Mouse (Mus musculus) liver, embryonic 16.5 days (tissue): ENCODE data around the gene Smyd2. TPM values are rescaled to one million over a fixed set of nuclear protein-coding genes. Genes with fewer than 3 reads are reported as not detected.

Experiments
- ATAC-seq: fragments of 200-750 bp; cut with Nextera tagmentation; 2 replicates; pipeline ENCODE4 v1.8.0; 2017; ENCODE audit warnings: low read depth, mild to moderate bottlenecking, moderate number of reproducible peaks, moderate library complexity
- H3K27ac ChIP-seq: fragments of 300-500 bp; sonication (generic); 2 replicates; pipeline ENCODE4 v1.5.1; 2014; ENCODE audit warnings: mild to moderate bottlenecking, low read length
- H3K27me3 ChIP-seq: fragments of 300-500 bp; sonication (generic); 2 replicates; pipeline ENCODE4 v1.6.1; 2014; ENCODE audit warnings: low read depth, low read length, mixed read lengths; ENCODE audit not compliant: control insufficient read depth, insufficient read depth
- H3K36me3 ChIP-seq: fragments of 300-500 bp; sonication (generic); 2 replicates; pipeline ENCODE4 v1.6.1; 2014; ENCODE audit warnings: mild to moderate bottlenecking; ENCODE audit not compliant: control insufficient read depth, insufficient read depth
- H3K4me1 ChIP-seq: fragments of 300-500 bp; sonication (generic); 2 replicates; pipeline ENCODE4 v1.6.1; 2014; ENCODE audit warnings: low read depth, low read length, mixed read lengths; ENCODE audit not compliant: control insufficient read depth
- H3K4me2 ChIP-seq: fragments of 300-500 bp; sonication (generic); 2 replicates; pipeline ENCODE4 v1.6.1; 2014; ENCODE audit warnings: low read depth, low read length, mixed read lengths
- H3K4me3 ChIP-seq: fragments of 300-500 bp; sonication (generic); 2 replicates; pipeline ENCODE4 v1.5.1; 2014; ENCODE audit warnings: low read depth, mild to moderate bottlenecking, low read length
- H3K9ac ChIP-seq: fragments of 300-500 bp; sonication (generic); 2 replicates; pipeline ENCODE4 v1.6.1; 2014; ENCODE audit warnings: low read depth, low read length
- H3K9me3 ChIP-seq: fragments of 300-500 bp; sonication (generic); replicated peaks from 2 replicates; pipeline ENCODE4 v1.6.1; 2016; ENCODE audit warnings: low read length; ENCODE audit not compliant: control insufficient read depth
- WGBS: fragments of 180-500 bp; shearing (Covaris S2); extraction: QIAGEN DNeasy Blood & Tissue Kit; methylation state at CpG from one replicate; pipeline ENCODE4 v1.1.7; 2014; ENCODE audit not compliant: insufficient replicate concordance; 5-methylcytosine and 5-hydroxymethylcytosine counted together
- polyA plus RNA-seq: library from polyadenylated mRNA; unstranded; fragments of >200 nt; fragmentation: Nextera tagmentation; extraction: Ambion mirVana; gene quantifications from 2 replicates; pipeline ENCODE4 v1.2.1, GENCODE M21; 2015

The Smyd2 gene
- polyA plus RNA-seq, 1 experiment from 2014 or later, result 21.1 TPM

DNA sequence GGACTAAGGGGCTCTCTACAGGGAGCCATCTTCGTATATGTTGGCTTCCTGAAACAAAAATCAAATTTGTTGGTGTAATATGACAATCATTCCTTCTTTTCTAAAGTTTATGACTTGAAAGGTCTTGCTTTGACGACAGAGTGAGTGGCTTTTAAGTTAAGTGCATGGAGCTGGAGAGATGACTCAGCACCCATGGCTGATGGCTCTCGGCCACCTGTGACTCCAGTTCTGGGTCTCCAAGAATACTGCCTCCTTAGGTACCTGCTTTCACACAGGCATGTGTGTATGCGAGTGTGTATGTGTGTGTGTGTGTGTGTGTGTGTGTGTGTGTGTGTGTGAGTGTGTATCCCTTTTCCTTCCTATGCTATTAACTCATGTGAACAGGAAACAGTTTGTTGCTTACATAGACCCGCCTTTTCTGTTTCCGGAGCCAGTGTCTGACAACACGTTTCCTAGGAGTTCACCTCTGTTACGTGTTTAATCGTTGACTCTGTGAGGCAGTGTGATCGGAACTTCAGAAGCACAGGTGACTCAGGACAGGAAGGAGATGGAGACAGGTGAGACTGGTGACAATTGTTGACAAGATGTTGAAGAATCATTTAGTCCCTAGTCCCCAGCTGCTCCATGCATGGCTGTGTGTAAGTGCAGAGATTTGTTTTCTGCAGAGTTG is 14.4 kb upstream of the Smyd2 start:
- no peak overlapping the region for H3K4me2 ChIP-seq
- no peak overlapping the region for H3K4me3 ChIP-seq
- H3K9ac ChIP-seq, result no peak overlapping the region
- no peak for ATAC-seq
- no peaks in the 10 kb centered on the region for H3K36me3 ChIP-seq
- WGBS, result 48% methylated on average over 10 of the region's 10 CpGs
- H3K9me3 ChIP-seq, result no peaks in the 10 kb centered on the region
- H3K27me3 ChIP-seq, result no peaks in the 10 kb centered on the region
- no peaks in the 10 kb centered on the region for H3K4me1 ChIP-seq
- no peak overlapping the region for H3K27ac ChIP-seq

DNA sequence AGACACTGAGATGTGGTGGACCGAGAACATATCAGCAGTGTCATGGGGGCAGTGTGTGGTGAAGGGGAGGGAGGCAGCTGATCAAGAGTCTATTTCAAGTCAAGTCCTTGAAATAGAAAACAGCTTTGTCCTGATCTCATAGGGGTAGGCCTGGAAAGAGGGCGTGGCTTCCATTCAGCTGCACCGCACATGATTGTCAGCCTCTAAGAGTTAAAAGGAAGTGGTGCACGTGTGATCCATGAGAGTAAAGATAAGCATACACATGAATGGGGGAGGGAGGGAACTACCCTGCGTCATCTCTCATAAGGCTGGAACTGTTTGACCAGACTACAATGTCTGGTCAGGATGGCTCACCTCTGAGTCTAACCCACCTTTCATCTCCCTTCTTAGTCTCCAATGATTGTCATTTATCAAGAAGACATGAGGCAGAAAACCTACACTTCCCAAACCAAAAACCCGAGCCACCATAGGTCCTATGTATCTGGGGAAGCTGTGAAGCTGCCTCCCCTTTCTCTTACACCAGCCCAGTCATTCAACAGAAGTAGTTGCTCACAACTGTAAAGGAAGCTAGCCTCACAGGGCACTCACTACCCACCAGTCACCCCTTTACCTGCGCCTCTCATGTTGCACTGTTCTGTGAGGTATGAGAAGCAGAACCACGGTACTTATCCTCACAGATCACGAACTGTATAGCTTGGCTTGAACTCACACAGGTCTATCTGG is 11.5 kb upstream of the Smyd2 start:
- 30% methylated on average over 9 of the region's 9 CpGs for WGBS

DNA sequence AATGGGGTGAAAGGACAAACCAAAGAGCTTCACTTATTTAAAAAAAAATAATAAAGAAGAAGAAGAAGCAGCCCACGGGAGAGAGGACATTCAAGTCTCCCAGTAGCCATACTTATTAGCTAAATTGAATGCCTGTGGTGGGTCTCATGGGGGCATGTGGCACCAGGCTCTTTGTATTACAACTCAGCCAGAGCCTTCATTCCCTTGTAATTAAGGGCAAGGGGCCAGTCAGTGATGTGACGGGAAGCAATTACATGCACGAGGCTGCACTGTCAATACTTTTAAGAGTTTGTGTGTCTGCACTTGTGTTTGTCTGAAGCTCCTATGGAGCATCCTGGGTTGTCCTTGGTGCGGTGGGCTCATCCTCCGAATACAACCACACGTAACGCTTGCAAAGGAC is 10.8 kb upstream of the Smyd2 start:
- Histone ChIP-seq H3K4me1 (no peaks in the 10 kb centered on the region), H3K9ac (no peak overlapping the region), H3K36me3 (no peaks in the 10 kb centered on the region), H3K27ac (no peak overlapping the region), H3K27me3 (no peaks in the 10 kb centered on the region), H3K9me3 (no peaks in the 10 kb centered on the region), H3K4me2 (no peak overlapping the region), H3K4me3 (no peak overlapping the region)
- no peak for ATAC-seq
- WGBS, result 65% methylated on average over 7 of the region's 7 CpGs

More for the DNA sequence above, 11.5 kb upstream of the Smyd2 start:
- no peak overlapping the region for H3K4me3 ChIP-seq
- no peaks in the 10 kb centered on the region for H3K4me1 ChIP-seq
- H3K9ac ChIP-seq, result no peak overlapping the region
- no peak overlapping the region for H3K4me2 ChIP-seq
- H3K36me3 ChIP-seq, result no peaks in the 10 kb centered on the region
- ATAC-seq, result peak; percentile 54; the same call in 1 of the 2 replicates
- H3K27ac ChIP-seq, result no peak overlapping the region
- H3K9me3 ChIP-seq, result no peaks in the 10 kb centered on the region
- no peaks in the 10 kb centered on the region for H3K27me3 ChIP-seq

DNA sequence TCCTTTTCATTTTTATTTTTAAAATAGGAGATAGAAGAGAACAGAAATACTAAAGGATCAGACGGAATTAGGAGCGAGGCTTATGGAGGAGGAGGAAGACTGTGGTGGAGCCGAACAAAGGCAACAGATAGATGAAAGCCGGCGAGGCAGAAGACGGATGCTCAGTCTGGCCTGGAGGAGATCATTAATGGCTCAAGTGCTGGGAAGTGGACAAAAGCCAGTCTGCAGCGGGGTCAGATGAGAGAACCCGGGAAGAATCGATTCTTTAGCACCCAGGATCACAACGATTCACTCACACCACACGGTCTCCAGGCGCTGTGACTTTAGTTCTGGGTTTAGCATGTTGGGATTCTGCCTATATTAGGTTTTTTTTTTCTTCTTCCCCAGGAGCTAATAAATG is 10.0 kb upstream of the Smyd2 start:
- H3K4me3 ChIP-seq, result no peak overlapping the region
- no peak overlapping the region for H3K4me2 ChIP-seq
- no peaks in the 10 kb centered on the region for H3K27me3 ChIP-seq
- no peaks in the 10 kb centered on the region for H3K36me3 ChIP-seq
- 82% methylated on average over 12 of the region's 12 CpGs for WGBS
- no peak overlapping the region for H3K9ac ChIP-seq
- H3K4me1 ChIP-seq, result no peaks in the 10 kb centered on the region
- no peak for ATAC-seq
- H3K27ac ChIP-seq, result no peak overlapping the region
- no peaks in the 10 kb centered on the region for H3K9me3 ChIP-seq

DNA sequence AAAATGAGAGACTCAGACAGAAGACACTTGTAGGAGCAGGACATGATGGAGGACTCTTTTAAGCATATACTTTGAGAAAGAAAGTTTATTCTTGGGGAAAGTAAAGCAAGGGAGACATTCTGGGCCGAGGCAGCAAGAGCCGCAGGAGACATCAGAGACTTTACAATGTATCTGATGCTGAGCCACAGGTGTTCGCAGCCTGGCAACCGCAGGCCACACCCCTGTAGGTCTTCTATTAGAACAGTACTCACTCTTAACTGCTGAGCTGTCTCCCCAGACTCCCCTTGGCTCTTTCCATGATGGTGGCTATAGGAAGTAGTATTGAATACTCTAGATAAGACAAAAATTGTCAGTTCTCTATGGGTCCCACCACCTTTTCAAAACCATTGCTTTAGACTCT is 7.7 kb upstream of the Smyd2 start:
- Histone ChIP-seq H3K9ac (no peak overlapping the region), H3K4me1 (no peaks in the 10 kb centered on the region), H3K27ac (no peak overlapping the region), H3K27me3 (no peaks in the 10 kb centered on the region), H3K9me3 (no peaks in the 10 kb centered on the region), H3K4me2 (no peak overlapping the region), H3K4me3 (no peak overlapping the region), H3K36me3 (no peaks in the 10 kb centered on the region)
- 61% methylated on average over 4 of the region's 4 CpGs for WGBS
- no peak for ATAC-seq

DNA sequence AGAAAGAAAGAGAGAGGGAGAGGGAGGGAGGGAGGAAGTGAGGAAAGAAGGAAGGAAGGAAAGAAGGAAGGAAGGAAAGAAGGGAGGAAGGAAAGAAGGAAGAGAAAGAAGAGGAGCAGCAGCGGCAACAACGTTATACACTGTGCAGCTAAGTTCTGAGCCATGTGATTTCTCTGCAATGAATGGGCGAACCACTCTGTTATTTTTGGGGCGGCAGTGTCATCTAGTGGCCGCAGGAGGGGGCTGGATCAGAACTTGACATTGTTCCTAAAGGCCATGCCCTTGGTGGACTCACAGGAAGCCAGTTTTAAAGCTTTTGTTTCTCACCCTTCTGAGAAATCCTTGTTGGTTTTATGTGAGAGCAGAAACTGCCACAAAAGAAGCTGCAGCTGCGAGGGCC is 5.5 kb upstream of the Smyd2 start:
- Histone ChIP-seq H3K27ac (no peak overlapping the region), H3K4me3 (no peak overlapping the region), H3K4me2 (no peak overlapping the region), H3K9me3 (no peaks in the 10 kb centered on the region), H3K4me1 (no peaks in the 10 kb centered on the region; the same call in 1 of the 2 replicates), H3K9ac (no peak overlapping the region), H3K36me3 (no peaks in the 10 kb centered on the region), H3K27me3 (no peaks in the 10 kb centered on the region)
- 1% methylated on average over 6 of the region's 6 CpGs for WGBS
- ATAC-seq, result no peak; the same call in 1 of the 2 replicates

DNA sequence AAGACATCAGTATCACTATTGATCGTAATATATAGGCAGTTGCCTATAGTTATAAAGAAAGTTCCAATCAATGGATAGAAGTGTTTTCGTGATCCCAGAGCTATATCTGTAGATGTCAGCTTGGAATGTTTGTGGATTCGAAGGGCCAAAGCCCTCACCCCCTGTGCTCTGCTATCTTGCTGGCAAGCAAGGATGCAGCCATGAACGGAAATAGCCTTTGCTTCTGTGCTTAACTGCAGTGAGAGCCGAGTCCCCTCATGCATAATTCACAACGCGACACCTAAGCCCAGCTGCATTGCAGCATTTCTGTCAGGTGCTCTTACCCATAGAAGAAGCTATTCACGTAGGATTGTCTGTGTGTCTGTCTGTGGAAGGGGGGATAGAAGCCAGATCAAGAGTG is 4.1 kb upstream of the Smyd2 start:
- Histone ChIP-seq H3K4me3 (no peak overlapping the region), H3K4me2 (no peak overlapping the region), H3K9ac (no peak overlapping the region), H3K36me3 (no peaks in the 10 kb centered on the region), H3K9me3 (no peaks in the 10 kb centered on the region), H3K27me3 (no peaks in the 10 kb centered on the region), H3K27ac (no peak overlapping the region), H3K4me1 (peaks cover 4% of the 10 kb centered on the region; the same call in 1 of the 2 replicates)
- no peak for ATAC-seq
- 67% methylated on average over 8 of the region's 8 CpGs for WGBS

DNA sequence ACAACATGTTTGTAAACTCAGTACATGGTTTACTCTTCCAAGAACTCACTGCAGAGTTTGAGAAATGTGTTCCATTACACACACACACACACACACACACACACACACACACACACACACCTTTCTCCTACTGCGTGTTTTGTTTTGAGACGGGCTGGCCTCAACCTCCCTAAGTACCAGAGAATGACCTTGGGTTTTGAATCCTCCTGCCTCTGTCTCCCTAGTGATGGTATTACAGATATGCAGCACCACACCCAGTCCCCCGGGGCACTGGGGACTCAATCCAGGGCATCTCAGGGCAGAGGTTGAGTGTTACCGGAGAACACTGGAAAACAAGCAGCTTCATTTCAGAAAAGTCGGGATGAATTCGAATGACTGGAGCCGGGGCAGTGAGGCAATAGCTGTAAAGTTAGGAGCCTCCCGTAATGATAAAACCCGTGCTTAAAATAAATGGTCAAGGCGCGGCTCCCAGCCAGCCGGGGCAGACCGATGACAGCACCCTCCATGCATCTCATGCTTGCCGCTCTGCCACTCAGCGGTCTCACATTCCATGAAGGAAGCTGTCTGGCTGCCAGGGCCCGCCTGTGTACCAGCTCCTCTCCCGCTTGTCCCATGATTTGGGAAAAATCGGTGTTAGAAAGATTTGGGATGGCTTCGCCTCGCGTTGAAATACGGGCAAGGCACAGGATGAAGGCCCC is 1.9 kb upstream of the Smyd2 start:
- Histone ChIP-seq H3K9ac (no peak overlapping the region), H3K4me1 (peaks cover 4% of the 10 kb centered on the region; the same call in 1 of the 2 replicates), H3K4me2 (no peak overlapping the region), H3K4me3 (no peak overlapping the region), H3K27ac (no peak overlapping the region), H3K36me3 (no peaks in the 10 kb centered on the region), H3K27me3 (no peaks in the 10 kb centered on the region), H3K9me3 (no peaks in the 10 kb centered on the region)
- 76% methylated on average over 22 of the region's 22 CpGs for WGBS
- ATAC-seq, result no peak

DNA sequence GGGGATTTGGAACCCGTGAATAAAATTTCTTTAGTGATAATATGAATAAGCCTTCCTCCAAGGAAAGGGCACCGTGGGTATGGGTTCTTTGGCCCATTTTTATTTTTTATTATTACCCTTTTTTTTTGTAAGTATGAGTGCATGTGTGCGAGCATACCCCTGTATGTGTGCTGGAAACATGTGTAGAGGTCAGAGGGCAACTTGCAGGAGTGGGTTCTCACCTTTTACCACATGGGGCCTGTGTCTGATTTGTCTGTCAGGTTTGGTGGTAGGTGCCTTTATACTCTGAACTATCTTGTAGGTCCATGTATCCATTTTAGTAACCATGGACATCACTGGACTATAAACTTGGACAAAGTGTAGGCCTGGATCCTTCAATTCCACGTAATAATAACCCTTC is 994 bp upstream of the Smyd2 start:
- Histone ChIP-seq H3K4me3 (no peak overlapping the region), H3K4me2 (no peak overlapping the region)
- 77% methylated on average over 4 of the region's 4 CpGs for WGBS

More for the DNA sequence above, 994 bp upstream of the Smyd2 start:
- Histone ChIP-seq H3K27ac (no peak overlapping the region), H3K9me3 (no peaks in the 10 kb centered on the region), H3K27me3 (no peaks in the 10 kb centered on the region), H3K4me1 (peaks cover 4% of the 10 kb centered on the region; the same call in 1 of the 2 replicates), H3K36me3 (no peaks in the 10 kb centered on the region), H3K9ac (no peak overlapping the region)
- ATAC-seq, result no peak
